Mouse (Mus musculus): ENCODE measurements around the gene Lgals2.

- no peak for TF ChIP-seq CHD2 (IDR thresholded peaks at IDR 0.05; ENCODE audit: low read length)
- no peak for TF ChIP-seq ZKSCAN1 (IDR thresholded peaks at IDR 0.05; ENCODE audit: low read depth, low read length)
- TF ChIP-seq EP300 (IDR thresholded peaks at IDR 0.05; ENCODE audit: low read depth in 1 of 2, low read length in 2 of 2) = no peak
- no peak for TF ChIP-seq MAX (IDR thresholded peaks at IDR 0.05; ENCODE audit: low read length)
- no peak for TF ChIP-seq GATA1 (IDR thresholded peaks at IDR 0.05; ENCODE audit: low read depth, low read length)
- no peak for TF ChIP-seq CTCF (IDR thresholded peaks at IDR 0.05 in 2 of 3, conservative IDR thresholded peaks at IDR 0.05 in 1 of 3; ENCODE audit: control insufficient read depth in 1 of 3, insufficient read depth in 1 of 3, low read depth in 2 of 3, low read length in 3 of 3, poor library complexity in 1 of 3, severe bottlenecking in 1 of 3)
- no peak for TF ChIP-seq MXI1 (IDR thresholded peaks at IDR 0.05; ENCODE audit: low read depth, low read length)
- TF ChIP-seq TCF12 (IDR thresholded peaks at IDR 0.05; ENCODE audit: low read depth, low read length) = no peak
- no peak for TF ChIP-seq USF1 (IDR thresholded peaks at IDR 0.05; ENCODE audit: low read depth, low read length)
- no peak for TF ChIP-seq TBP (IDR thresholded peaks at IDR 0.05; ENCODE audit: low read depth, low read length)
- TF ChIP-seq TAL1 (IDR thresholded peaks at IDR 0.05; ENCODE audit: low read length) = no peak
- no peak for TF ChIP-seq KAT2A (conservative IDR thresholded peaks at IDR 0.05; ENCODE audit: low read depth, low read length)
- no peak for TF ChIP-seq NELFE (IDR thresholded peaks at IDR 0.05; ENCODE audit: low read depth, low read length)
Measured at GRCm38 (mm10) chr15:78875537-78875936, 20.2 kb upstream of the Lgals2 start.
